Mouse (Mus musculus): ENCODE measurements at regions not wholly inside any gene's neighbourhood (a gene's known extent, or its start where the extent isn't known, plus 50 kb on each side); places are given as distances from the start of the nearest gene placed in this dataset.

GRCm38 (mm10) chr1:77600509-77600908 lies 85.6 kb upstream of the Epha4 start:
- H3K4me3 ChIP-seq: no peak overlapping the region
- no peak overlapping the region for H3K27ac ChIP-seq (replicated peaks)
- H3K27me3 ChIP-seq: no peaks in the 10 kb centered on the region
- H3K4me2 ChIP-seq (replicated peaks): no peak overlapping the region
- WGBS: 55% methylated on average over 5 of the region's 5 CpGs
- no peaks in the 10 kb centered on the region for H3K9me3 ChIP-seq
- no peak overlapping the region for H3K9ac ChIP-seq (replicated peaks)
- no peaks in the 10 kb centered on the region for H3K36me3 ChIP-seq
- H3K4me1 ChIP-seq: peaks cover 13% of the 10 kb centered on the region
- no peak for ATAC-seq (ENCODE audit: low FRiP score, low read depth)

GRCm38 (mm10) chr1:77592649-77593048 lies 77.8 kb upstream of the Epha4 start:
- no peaks in the 10 kb centered on the region for H3K9me3 ChIP-seq
- no peaks in the 10 kb centered on the region for H3K36me3 ChIP-seq
- no peaks in the 10 kb centered on the region for H3K27me3 ChIP-seq
- no peak overlapping the region for H3K27ac ChIP-seq (replicated peaks)
- peak; percentile 30; the same call in 1 of the 2 replicates for ATAC-seq (ENCODE audit: low FRiP score, low read depth)
- peaks cover 6% of the 10 kb centered on the region; the same call in 1 of the 2 replicates for H3K4me1 ChIP-seq
- H3K4me3 ChIP-seq: no peak overlapping the region
- H3K9ac ChIP-seq (replicated peaks): no peak overlapping the region
- WGBS: 84% methylated on average over 4 of the region's 4 CpGs
- no peak overlapping the region for H3K4me2 ChIP-seq (replicated peaks)

DNA sequence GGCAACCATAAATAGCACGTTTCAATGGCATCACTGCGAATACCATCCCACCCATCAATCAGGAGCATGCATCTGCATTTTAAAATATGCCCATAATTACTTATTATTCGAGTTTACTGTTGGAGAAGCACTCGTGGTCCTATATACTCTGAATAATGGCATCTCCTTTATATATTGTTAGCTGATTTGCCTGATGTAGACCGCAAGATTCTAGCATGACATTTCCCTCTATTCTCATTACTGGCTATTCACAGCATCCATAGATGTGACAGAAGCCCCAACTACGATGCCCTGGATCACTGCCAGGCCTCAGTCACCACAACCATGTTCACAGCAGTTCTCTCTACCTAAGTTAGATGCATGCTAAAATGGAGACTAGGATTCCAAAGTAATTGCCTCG lies 77.4 kb upstream of the Epha4 start:
- no peak overlapping the region for H3K27ac ChIP-seq (replicated peaks)
- peak; percentile 23; the same call in 1 of the 2 replicates for ATAC-seq (ENCODE audit: low FRiP score, low read depth)

DNA sequence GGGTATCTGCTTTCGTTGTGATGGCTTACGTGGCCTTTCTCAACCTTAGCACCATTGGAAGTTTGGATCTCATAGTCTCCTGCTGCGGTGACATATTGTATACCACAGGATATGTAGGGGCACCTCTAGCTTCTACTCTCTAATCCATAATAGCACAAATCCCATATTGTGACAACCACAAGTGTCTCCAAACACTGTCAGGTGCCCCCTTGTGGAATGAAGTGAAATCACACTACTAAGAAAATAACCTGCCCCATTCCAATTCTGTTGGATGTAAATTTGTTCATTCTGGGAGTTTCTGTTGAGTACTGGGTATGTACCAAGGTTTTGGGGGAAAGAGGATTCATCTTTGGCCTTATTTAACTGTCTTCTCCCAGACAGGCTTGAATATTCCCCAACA lies 74.5 kb upstream of the Epha4 start:
- no peak overlapping the region for H3K27ac ChIP-seq (replicated peaks)
- WGBS: 86% methylated on average over 3 of the region's 3 CpGs
- no peaks in the 10 kb centered on the region for H3K27me3 ChIP-seq
- H3K9ac ChIP-seq (replicated peaks): no peak overlapping the region
- H3K4me3 ChIP-seq: no peak overlapping the region
- H3K4me2 ChIP-seq (replicated peaks): no peak overlapping the region
- no peaks in the 10 kb centered on the region for H3K36me3 ChIP-seq
- ATAC-seq (ENCODE audit: low FRiP score, low read depth): no peak
- peaks cover 6% of the 10 kb centered on the region; the same call in 1 of the 2 replicates for H3K4me1 ChIP-seq
- no peaks in the 10 kb centered on the region for H3K9me3 ChIP-seq

More for the DNA sequence above, 77.4 kb upstream of the Epha4 start:
- Histone ChIP-seq H3K4me3 (no peak overlapping the region), H3K4me2 (replicated peaks) (no peak overlapping the region), H3K9ac (replicated peaks) (no peak overlapping the region), H3K9me3 (no peaks in the 10 kb centered on the region), H3K4me1 (peaks cover 6% of the 10 kb centered on the region; the same call in 1 of the 2 replicates), H3K27me3 (no peaks in the 10 kb centered on the region), H3K36me3 (no peaks in the 10 kb centered on the region)
- WGBS: 74% methylated on average over 7 of the region's 7 CpGs

DNA sequence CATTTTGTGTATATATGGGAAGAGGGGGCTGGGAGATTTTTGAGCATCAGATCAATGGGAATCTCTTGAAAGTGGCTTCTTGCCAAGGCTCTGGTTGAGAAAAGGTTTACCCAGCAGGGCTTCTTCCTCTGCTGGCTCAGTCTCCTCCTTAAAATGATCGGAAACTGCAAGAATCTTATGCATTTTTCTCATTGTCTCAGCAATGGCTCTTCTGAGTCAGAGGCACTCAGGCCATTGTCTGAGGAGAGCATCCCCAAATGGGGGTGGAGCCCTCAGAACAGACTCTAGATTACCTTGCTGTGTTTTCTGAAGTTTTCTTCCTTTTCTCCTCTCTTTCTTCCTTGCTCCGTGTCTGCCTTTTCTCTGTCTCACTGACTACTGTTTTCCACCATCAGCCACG lies 70.6 kb upstream of the Epha4 start:
- WGBS: 66% methylated on average over 3 of the region's 3 CpGs
- H3K9me3 ChIP-seq: no peaks in the 10 kb centered on the region

GRCm38 (mm10) chr1:77568081-77568480 lies 53.2 kb upstream of the Epha4 start:
- no peaks in the 10 kb centered on the region for H3K27me3 ChIP-seq
- no peak overlapping the region for H3K27ac ChIP-seq (replicated peaks)
- H3K36me3 ChIP-seq: no peaks in the 10 kb centered on the region
- no peak overlapping the region for H3K4me2 ChIP-seq (replicated peaks)
- no peak for ATAC-seq (ENCODE audit: low FRiP score, low read depth)
- no peak overlapping the region for H3K9ac ChIP-seq (replicated peaks)
- WGBS: 89% methylated on average over 6 of the region's 6 CpGs
- 0 out of 2 replicates have a peak, but pooled peaks cover 4% of the 10 kb centered on the region for H3K4me1 ChIP-seq
- no peak overlapping the region for H3K4me3 ChIP-seq
- no peaks in the 10 kb centered on the region for H3K9me3 ChIP-seq

More for the DNA sequence above, 70.6 kb upstream of the Epha4 start:
- no peak for ATAC-seq (ENCODE audit: low FRiP score, low read depth)
- Histone ChIP-seq H3K4me1 (peaks cover 3% of the 10 kb centered on the region; the same call in 1 of the 2 replicates), H3K36me3 (no peaks in the 10 kb centered on the region), H3K27ac (replicated peaks) (no peak overlapping the region), H3K9ac (replicated peaks) (no peak overlapping the region), H3K27me3 (no peaks in the 10 kb centered on the region), H3K4me3 (no peak overlapping the region), H3K4me2 (replicated peaks) (no peak overlapping the region)

DNA sequence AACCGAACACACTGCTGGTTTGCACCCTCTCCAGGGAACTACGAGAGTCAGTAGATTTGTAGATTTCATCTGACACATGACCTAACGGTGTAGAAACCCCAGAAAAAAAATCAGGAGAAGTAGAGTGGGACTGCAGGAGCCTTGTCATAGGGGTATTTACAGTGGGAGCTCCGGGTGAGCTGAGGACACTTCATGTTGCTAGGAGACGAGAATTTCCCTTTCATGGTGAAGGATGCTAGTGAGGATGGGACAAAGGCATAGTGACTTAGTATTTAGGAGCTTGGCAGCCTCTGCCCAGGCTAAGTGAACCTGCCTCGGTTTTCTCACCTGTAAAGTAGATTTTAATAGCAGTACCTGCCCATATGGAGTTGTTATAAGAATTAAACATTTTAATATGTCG lies 52.8 kb upstream of the Epha4 start:
- no peak overlapping the region for H3K27ac ChIP-seq (replicated peaks)
- H3K4me3 ChIP-seq: no peak overlapping the region
- no peak for ATAC-seq (ENCODE audit: low FRiP score, low read depth)
- no peak overlapping the region for H3K4me2 ChIP-seq (replicated peaks)
- 0 out of 2 replicates have a peak, but pooled peaks cover 4% of the 10 kb centered on the region for H3K4me1 ChIP-seq
- no peaks in the 10 kb centered on the region for H3K27me3 ChIP-seq
- 63% methylated on average over 7 of the region's 7 CpGs for WGBS
- H3K9me3 ChIP-seq: no peaks in the 10 kb centered on the region
- H3K36me3 ChIP-seq: no peaks in the 10 kb centered on the region
- no peak overlapping the region for H3K9ac ChIP-seq (replicated peaks)

All from midbrain, embryonic 12.5 days (tissue).